Mouse (Mus musculus): ENCODE results near the gene Ccdc181. TPM values are rescaled to one million over a fixed set of nuclear protein-coding genes. Genes with fewer than 3 reads are reported as not detected.

Ccdc181 gene
- total and polyA plus RNA-seq, 3 experiments = 8.8 to 12.1 (median 10.6) TPM

DNA sequence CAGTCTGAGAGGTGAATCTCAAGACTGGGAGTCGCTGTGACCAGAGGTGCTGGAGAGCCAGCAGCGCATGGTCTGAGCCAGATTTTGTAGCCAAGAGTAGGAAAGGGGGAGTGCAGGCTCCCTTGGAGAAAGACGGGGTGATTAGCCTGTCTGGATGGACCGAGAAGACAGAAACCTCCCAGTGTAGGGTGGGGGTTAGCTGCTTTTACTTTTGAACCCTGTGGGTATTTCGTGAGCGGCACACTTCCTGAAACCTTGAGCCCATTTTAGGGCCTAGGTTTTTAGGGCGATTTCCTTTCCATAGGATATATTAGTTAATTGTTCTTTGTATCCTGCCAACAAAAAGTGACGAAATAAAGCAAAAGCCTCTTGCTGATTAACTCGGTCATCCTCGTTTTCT, 27.4 kb upstream of the Ccdc181 start:
- no peak overlapping the region for H3K27ac ChIP-seq (ENCODE audit: insufficient read depth, low read depth)
- H3K4me3 ChIP-seq (replicated peaks in 1 of 3; ENCODE audit: low read depth in 2 of 3, low read length in 2 of 3, poor library complexity in 1 of 3) = peak overlapping the region; percentile 71 to 79 (median 75)
- peaks cover 24% of the 10 kb centered on the region for H3K79me2 ChIP-seq (replicated peaks; ENCODE audit: control insufficient read depth, extremely low read depth, insufficient read depth, poor library complexity, severe bottlenecking)
- H3K9ac ChIP-seq (ENCODE audit: insufficient read depth, low read depth) = peak overlapping the region; percentile 91
- DNase-seq (ENCODE audit: extremely low read depth) = peak; percentile 40
- peaks cover 0 to 3% of the 10 kb centered on the region in 2 experiments for H3K36me3 ChIP-seq (replicated peaks in 1 of 2; ENCODE audit: control insufficient read depth in 1 of 2, insufficient read depth in 1 of 2, low read length in 1 of 2)
- peaks cover 5 to 24% of the 10 kb centered on the region in 2 experiments for H3K4me1 ChIP-seq (ENCODE audit: control insufficient read depth in 1 of 2, insufficient read depth in 2 of 2)
- peak overlapping the region; percentile 38 for H3K4me2 ChIP-seq (ENCODE audit: insufficient read depth, low read depth, poor library complexity, severe bottlenecking)
- no peaks in the 10 kb centered on the region for H3K9me3 ChIP-seq (replicated peaks; ENCODE audit: low read length)
- in situ Hi-C loops (cut with MboI; ENCODE audit: low pct_ligation_motif_present, low pct_unique_long_range_greater_than_20kb, low sequenced_read_pairs) = no loop called here
- dilution Hi-C loops (cut with MboI; ENCODE audit: extremely low pct_ligation_motif_present, extremely low pct_unique_long_range_greater_than_20kb, low sequenced_read_pairs) = no loop called here
- H3K27me3 ChIP-seq (replicated peaks) = no peaks in the 10 kb centered on the region
- TF ChIP-seq RAD21 (IDR thresholded peaks at IDR 0.05; ENCODE audit: low read depth, low read length) = no peak
- no peak for TF ChIP-seq JUN (IDR thresholded peaks at IDR 0.05; ENCODE audit: insufficient read depth, low read depth, low read length)
- peak; percentile 8; the same call in 1 of the 2 replicates for TF ChIP-seq BHLHE40 (IDR thresholded peaks at IDR 0.05; ENCODE audit: low read depth, low read length)
- peak; percentile 46; the same call in 1 of the 2 replicates for TF ChIP-seq MXI1 (IDR thresholded peaks at IDR 0.05; ENCODE audit: low read depth, low read length)
- peak; percentile 56 for TF ChIP-seq ELF1 (IDR thresholded peaks at IDR 0.05; ENCODE audit: low read depth, low read length)
- no peak for TF ChIP-seq MYC (IDR thresholded peaks at IDR 0.05; ENCODE audit: low read depth, low read length)
- 0 out of 2 replicates have a peak, but pooled peaks have one; percentile 11 for TF ChIP-seq CHD1 (IDR thresholded peaks at IDR 0.05; ENCODE audit: low read depth, low read length)
- TF ChIP-seq E2F4 (IDR thresholded peaks at IDR 0.05; ENCODE audit: insufficient replicate concordance, low read depth, low read length) = no peak
- TF ChIP-seq ZKSCAN1 (IDR thresholded peaks at IDR 0.05; ENCODE audit: borderline replicate concordance, low read depth, low read length) = no peak
- no peak for TF ChIP-seq ZNF384 (IDR thresholded peaks at IDR 0.05; ENCODE audit: low read depth, low read length)

DNA sequence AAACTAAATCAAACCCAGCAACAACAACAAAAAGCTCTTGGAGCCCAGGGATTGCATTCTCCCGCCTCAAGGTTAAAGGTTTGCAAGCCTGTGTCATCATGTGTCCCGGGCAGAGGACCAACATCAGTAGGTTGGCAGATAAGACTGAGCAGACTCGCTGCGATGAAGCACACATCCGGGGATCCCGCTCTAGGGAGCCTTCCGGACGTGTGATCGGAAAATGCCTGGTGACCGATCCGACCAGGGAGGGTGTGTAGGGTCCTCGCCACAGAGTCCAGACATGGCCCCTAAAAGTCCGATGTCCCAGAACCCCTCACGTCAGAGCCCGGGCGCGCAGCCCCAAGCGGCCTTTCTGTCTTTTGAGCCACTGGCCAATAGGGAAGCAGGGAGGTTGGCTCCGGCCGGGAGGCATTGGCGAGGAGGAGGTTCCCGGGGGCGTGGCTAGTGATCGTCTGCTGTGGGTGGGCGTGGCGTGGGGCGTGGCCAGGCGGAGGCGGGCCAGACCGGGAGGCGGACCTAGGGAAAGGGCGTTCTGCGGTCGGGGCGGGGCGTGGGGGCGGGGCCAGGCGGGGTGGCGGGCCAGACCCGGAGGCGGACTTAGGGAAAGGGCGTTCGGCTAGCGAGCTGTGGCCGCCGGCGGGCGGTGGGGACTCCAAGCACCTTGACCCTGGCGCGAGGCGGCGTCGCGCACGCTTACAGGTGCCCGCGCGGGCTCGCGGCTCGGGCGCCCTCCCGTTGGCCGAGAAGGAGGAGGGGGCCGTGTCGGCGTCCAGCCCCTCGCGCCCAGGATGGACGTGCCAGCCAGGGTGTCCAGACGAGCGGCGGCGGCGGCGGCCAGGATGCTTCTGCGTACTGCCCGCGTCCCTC, 26.7 kb upstream of the Ccdc181 start, which contains the start of gene Slc19a2:
Gene Slc19a2 (plus strand): TSS at position 582 of the 867 bp plus-strand sequence.
- DNase-seq (ENCODE audit: extremely low read depth) = peak; percentile 96
- H3K4me3 ChIP-seq (replicated peaks in 1 of 3; ENCODE audit: low read depth in 2 of 3, low read length in 2 of 3, poor library complexity in 1 of 3) = peak within 1 kb of the TSS; percentile 79 to 99 (median 85)
- peaks cover 0 to 3% of the 10 kb centered on the region in 2 experiments for H3K36me3 ChIP-seq (replicated peaks in 1 of 2; ENCODE audit: control insufficient read depth in 1 of 2, insufficient read depth in 1 of 2, low read length in 1 of 2)
- peak within 1 kb of the TSS; percentile 62 for H3K27ac ChIP-seq (ENCODE audit: insufficient read depth, low read depth)
- dilution Hi-C loops (cut with MboI; ENCODE audit: extremely low pct_ligation_motif_present, extremely low pct_unique_long_range_greater_than_20kb, low sequenced_read_pairs) = no loop called here
- H3K9ac ChIP-seq (ENCODE audit: insufficient read depth, low read depth) = peak within 1 kb of the TSS; percentile 91
- in situ Hi-C loops (cut with MboI; ENCODE audit: low pct_ligation_motif_present, low pct_unique_long_range_greater_than_20kb, low sequenced_read_pairs) = no loop called here
- peaks cover 31% of the 10 kb centered on the region for H3K79me2 ChIP-seq (replicated peaks; ENCODE audit: control insufficient read depth, extremely low read depth, insufficient read depth, poor library complexity, severe bottlenecking)
- peaks cover 5 to 24% of the 10 kb centered on the region in 2 experiments for H3K4me1 ChIP-seq (ENCODE audit: control insufficient read depth in 1 of 2, insufficient read depth in 2 of 2)
- no peaks in the 10 kb centered on the region for H3K27me3 ChIP-seq (replicated peaks)
- peak within 1 kb of the TSS; percentile 60 for H3K4me2 ChIP-seq (ENCODE audit: insufficient read depth, low read depth, poor library complexity, severe bottlenecking)
- no peaks in the 10 kb centered on the region for H3K9me3 ChIP-seq (replicated peaks; ENCODE audit: low read length)
- TF ChIP-seq POLR2A (IDR thresholded peaks at IDR 0.05; ENCODE audit: low read depth, low read length) (peak; percentile 93), PAX5 (IDR thresholded peaks at IDR 0.05; ENCODE audit: low read length) (no peak), E2F4 (IDR thresholded peaks at IDR 0.05; ENCODE audit: insufficient replicate concordance, low read depth, low read length) (no peak), ELF1 (IDR thresholded peaks at IDR 0.05; ENCODE audit: low read depth, low read length) (peak; percentile 39; the same call in 1 of the 2 replicates), CHD2 (IDR thresholded peaks at IDR 0.05; ENCODE audit: low read length) (no peak), NRF1 (IDR thresholded peaks at IDR 0.05; ENCODE audit: low read depth, low read length) (peak; percentile 70), SMC3 (IDR thresholded peaks at IDR 0.05; ENCODE audit: low read depth, low read length) (no peak), CHD1 (IDR thresholded peaks at IDR 0.05; ENCODE audit: low read depth, low read length) (no peak; the same call in 1 of the 2 replicates), TCF12 (IDR thresholded peaks at IDR 0.05; ENCODE audit: low read depth, low read length) (peak; percentile 27), KAT2A (IDR thresholded peaks at IDR 0.05; ENCODE audit: insufficient replicate concordance, low read length) (0 out of 2 replicates have a peak, but pooled peaks have one; percentile 38), BHLHE40 (IDR thresholded peaks at IDR 0.05; ENCODE audit: low read depth, low read length) (no peak), EP300 (IDR thresholded peaks at IDR 0.05; ENCODE audit: low read length) (no peak), NELFE (IDR thresholded peaks at IDR 0.05; ENCODE audit: low read depth, low read length) (peak; percentile 84), MAFK (IDR thresholded peaks at IDR 0.05; ENCODE audit: insufficient replicate concordance, low read length) (no peak), HCFC1 (IDR thresholded peaks at IDR 0.05; ENCODE audit: low read depth, low read length) (peak; percentile 50), SIN3A (IDR thresholded peaks at IDR 0.05; ENCODE audit: low read length) (peak; percentile 42; the same call in 1 of the 2 replicates), ZMIZ1 (IDR thresholded peaks at IDR 0.05; ENCODE audit: low read depth, low read length) (peak; percentile 51; the same call in 1 of the 2 replicates), ETS1 (conservative IDR thresholded peaks at IDR 0.05; ENCODE audit: low read depth, low read length) (no peak), TBP (conservative IDR thresholded peaks at IDR 0.05; ENCODE audit: low read depth, low read length) (peak; percentile 65), POLR2AphosphoS2 (IDR thresholded peaks at IDR 0.05; ENCODE audit: low read depth, low read length) (peak; percentile 67; the same call in 1 of the 2 replicates), ZC3H11A (IDR thresholded peaks at IDR 0.05; ENCODE audit: low read depth, low read length) (no peak), IRF4 (IDR thresholded peaks at IDR 0.05; ENCODE audit: low read depth, low read length) (no peak), ZNF384 (IDR thresholded peaks at IDR 0.05; ENCODE audit: low read depth, low read length) (no peak), MEF2A (IDR thresholded peaks at IDR 0.05; ENCODE audit: borderline replicate concordance, low read depth, low read length) (0 out of 2 replicates have a peak, but pooled peaks have one; percentile 7)

All from CH12.LX (cell line).